9 mouse cellular contexts compared by ENCODE assay signal in the genomic region with DNA sequence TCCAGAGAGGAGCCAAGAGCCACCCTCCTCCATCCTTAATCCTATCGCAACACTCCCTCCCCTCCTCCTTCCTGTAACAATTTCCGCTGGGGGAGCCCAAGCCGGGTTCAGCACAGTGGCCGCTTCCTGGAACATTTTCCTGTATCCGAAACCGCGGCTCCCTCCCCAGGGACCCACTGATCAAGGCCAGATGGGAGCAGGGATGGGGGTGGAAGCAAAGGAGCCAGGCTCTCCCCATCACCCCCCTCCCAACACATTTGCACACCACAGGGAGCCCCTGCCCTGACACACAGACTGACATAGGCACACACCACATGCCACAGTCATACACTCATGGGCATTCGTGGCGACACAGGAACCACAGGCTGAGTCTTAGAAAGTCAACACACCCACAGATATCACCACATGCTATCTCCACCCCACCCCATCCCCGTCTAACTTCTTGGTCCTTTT. TPM values are rescaled to one million over a fixed set of nuclear protein-coding genes. Genes with fewer than 3 reads are reported as not detected.
DNase-seq lines count a peak whose midpoint lies in the region; ATAC-seq lines count a peak whose summit lies in the region.
"Had no signal": no experiment of that assay in that cellular context is flagged by ENCODE, and none has a peak within 500 bp of the region (broad histone marks: within the 10 kb centered on the region; RNA-seq: fewer than 3 reads in every experiment).

No protein-coding gene starts in this region.

- no peaks in the 10 kb centered on the region for H3K36me3 ChIP-seq in forebrain, embryonic 15.5 days
- no peaks in the 10 kb centered on the region for H3K36me3 ChIP-seq in hindbrain, embryonic 10.5 days
- no peaks in the 10 kb centered on the region for H3K36me3 ChIP-seq in limb, embryonic 12.5 days
- H3K36me3 ChIP-seq in midbrain, embryonic 10.5 days, result no peaks in the 10 kb centered on the region

- WGBS in forebrain, embryonic 15.5 days, result 8% methylated on average over 10 of the region's 10 CpGs
- 5% methylated on average over 10 of the region's 10 CpGs for WGBS in hindbrain, embryonic 10.5 days
- WGBS in limb, embryonic 12.5 days, result 2% methylated on average over 10 of the region's 10 CpGs
- 6% methylated on average over 10 of the region's 10 CpGs for WGBS in midbrain, embryonic 10.5 days

- H3K27me3 ChIP-seq in forebrain, embryonic 15.5 days, result peaks cover 9% of the 10 kb centered on the region; the same call in 1 of the 2 replicates
- H3K27me3 ChIP-seq in hindbrain, embryonic 10.5 days (ENCODE audit: insufficient read depth, poor library complexity, severe bottlenecking), result peaks cover 22% of the 10 kb centered on the region
- H3K27me3 ChIP-seq in limb, embryonic 12.5 days, result no peaks in the 10 kb centered on the region
- peaks cover 40% of the 10 kb centered on the region for H3K27me3 ChIP-seq in midbrain, embryonic 10.5 days (ENCODE audit: low read depth, poor library complexity, severe bottlenecking)

- H3K9me3 ChIP-seq in forebrain, embryonic 15.5 days, result no peaks in the 10 kb centered on the region
- H3K9me3 ChIP-seq in hindbrain, embryonic 10.5 days, result no peaks in the 10 kb centered on the region
- no peaks in the 10 kb centered on the region for H3K9me3 ChIP-seq in limb, embryonic 12.5 days
- H3K9me3 ChIP-seq in midbrain, embryonic 10.5 days (replicated peaks), result no peaks in the 10 kb centered on the region

- peak overlapping the region; percentile 99; the same call in 1 of the 2 replicates for H3K4me2 ChIP-seq in forebrain, embryonic 15.5 days (replicated peaks)
- H3K4me2 ChIP-seq in limb, embryonic 12.5 days, result peak overlapping the region; percentile 91

- H3K4me3 ChIP-seq in forebrain, embryonic 15.5 days, result 0 out of 2 replicates have a peak overlapping the region, but pooled peaks have one; percentile 65
- peak overlapping the region; percentile 80 for H3K4me3 ChIP-seq in hindbrain, embryonic 10.5 days
- peak overlapping the region; percentile 62 for H3K4me3 ChIP-seq in limb, embryonic 12.5 days (replicated peaks)
- H3K4me3 ChIP-seq in midbrain, embryonic 10.5 days, result peak overlapping the region; percentile 72

- H3K4me1 ChIP-seq in forebrain, embryonic 15.5 days, result peaks cover 18% of the 10 kb centered on the region
- peaks cover 30% of the 10 kb centered on the region for H3K4me1 ChIP-seq in hindbrain, embryonic 10.5 days (replicated peaks)
- peaks cover 24% of the 10 kb centered on the region for H3K4me1 ChIP-seq in limb, embryonic 12.5 days (replicated peaks)
- H3K4me1 ChIP-seq in midbrain, embryonic 10.5 days, result peaks cover 23% of the 10 kb centered on the region

- DNase-seq in urinary bladder, postnatal 14 days (ENCODE audit: low spot score), result peak; percentile 46
- no peak for DNase-seq in urinary bladder, postnatal 25 days (ENCODE audit: low spot score)
- DNase-seq in hindbrain, embryonic 10.5 days (ENCODE audit: low spot score), result peak; percentile 62
- peak; percentile 29 for DNase-seq in midbrain, embryonic 10.5 days (ENCODE audit: low spot score)
- DNase-seq in right cerebral cortex, postnatal 10 days (ENCODE audit: low spot score in 2 of 2), result no peak
- no peak for DNase-seq in cerebellum, postnatal 4 days (ENCODE audit: low spot score in 2 of 2)

- H3K27ac ChIP-seq in forebrain, embryonic 15.5 days (replicated peaks), result no peak overlapping the region
- peak overlapping the region; percentile 54; the same call in 1 of the 2 replicates for H3K27ac ChIP-seq in hindbrain, embryonic 10.5 days
- H3K27ac ChIP-seq in limb, embryonic 12.5 days, result peak overlapping the region; percentile 93
- 0 out of 2 replicates have a peak overlapping the region, but pooled peaks have one; percentile 7 for H3K27ac ChIP-seq in midbrain, embryonic 10.5 days (replicated peaks)

- H3K9ac ChIP-seq in forebrain, embryonic 15.5 days (replicated peaks), result no peak overlapping the region
- H3K9ac ChIP-seq in limb, embryonic 12.5 days (replicated peaks), result peak overlapping the region; percentile 19; the same call in 1 of the 2 replicates

- ATAC-seq in forebrain, embryonic 15.5 days (replicated peaks), result no peak
- ATAC-seq in limb, embryonic 12.5 days (ENCODE audit: insufficient number of reproducible peaks, insufficient read depth, low FRiP score, low TSS enrichment, low read depth), result no peak

RNA-seq across cellular contexts. Expression of a gene that starts 10.9 kb away (rescaled TPM):
- 0.36 and 0.40 TPM in 2 replicates for polyA plus RNA-seq in forebrain, embryonic 15.5 days (2015; fragmentation: Nextera tagmentation; extraction: Ambion mirVana)
- 1.0 and 1.2 TPM in 2 replicates for polyA plus RNA-seq in hindbrain, embryonic 10.5 days (2016; fragmentation: Nextera tagmentation; extraction: Ambion mirVana)
- 3.1 and 4.3 TPM in 2 replicates for polyA plus RNA-seq in limb, embryonic 12.5 days (2016; fragmentation: Nextera tagmentation; extraction: Ambion mirVana)
- polyA plus RNA-seq in midbrain, embryonic 10.5 days (2016; fragmentation: Nextera tagmentation; extraction: Ambion mirVana), result 0.59 and 0.66 TPM in 2 replicates
- polyA plus RNA-seq: spleen, adult 2 months had no signal

RNA-seq across cellular contexts. Expression of a gene that starts 27.3 kb away (rescaled TPM):
- polyA plus RNA-seq in forebrain, embryonic 15.5 days (2015; fragmentation: Nextera tagmentation; extraction: Ambion mirVana), result 42.6 and 44.9 TPM in 2 replicates
- 102 and 122 TPM in 2 replicates for polyA plus RNA-seq in hindbrain, embryonic 10.5 days (2016; fragmentation: Nextera tagmentation; extraction: Ambion mirVana)
- 95.6 and 99.6 TPM in 2 replicates for polyA plus RNA-seq in limb, embryonic 12.5 days (2016; fragmentation: Nextera tagmentation; extraction: Ambion mirVana)
- 115 and 128 TPM in 2 replicates for polyA plus RNA-seq in midbrain, embryonic 10.5 days (2016; fragmentation: Nextera tagmentation; extraction: Ambion mirVana)

RNA-seq across cellular contexts. Expression of a gene that starts 28.1 kb away (rescaled TPM):
- 5.4 and 5.6 TPM in 2 replicates for polyA plus RNA-seq in forebrain, embryonic 15.5 days (2015; fragmentation: Nextera tagmentation; extraction: Ambion mirVana)
- polyA plus RNA-seq in hindbrain, embryonic 10.5 days (2016; fragmentation: Nextera tagmentation; extraction: Ambion mirVana), result 6.1 and 9.3 TPM in 2 replicates
- 11.1 and 12.1 TPM in 2 replicates for polyA plus RNA-seq in limb, embryonic 12.5 days (2016; fragmentation: Nextera tagmentation; extraction: Ambion mirVana)
- polyA plus RNA-seq in midbrain, embryonic 10.5 days (2016; fragmentation: Nextera tagmentation; extraction: Ambion mirVana), result 7.9 and 8.9 TPM in 2 replicates

RNA-seq across cellular contexts. Expression of a gene that starts 46.3 kb away (rescaled TPM):
- polyA plus RNA-seq in forebrain, embryonic 15.5 days (2015; fragmentation: Nextera tagmentation; extraction: Ambion mirVana), result 98.2 and 108 TPM in 2 replicates
- polyA plus RNA-seq in hindbrain, embryonic 10.5 days (2016; fragmentation: Nextera tagmentation; extraction: Ambion mirVana), result 119 and 120 TPM in 2 replicates
- 117 and 120 TPM in 2 replicates for polyA plus RNA-seq in limb, embryonic 12.5 days (2016; fragmentation: Nextera tagmentation; extraction: Ambion mirVana)
- 125 and 134 TPM in 2 replicates for polyA plus RNA-seq in midbrain, embryonic 10.5 days (2016; fragmentation: Nextera tagmentation; extraction: Ambion mirVana)

RNA-seq across cellular contexts. Expression of a gene that starts 51.9 kb away (rescaled TPM):
- 467 and 474 TPM in 2 replicates for polyA plus RNA-seq in forebrain, embryonic 15.5 days (2015; fragmentation: Nextera tagmentation; extraction: Ambion mirVana)
- 331 and 368 TPM in 2 replicates for polyA plus RNA-seq in hindbrain, embryonic 10.5 days (2016; fragmentation: Nextera tagmentation; extraction: Ambion mirVana)
- polyA plus RNA-seq in limb, embryonic 12.5 days (2016; fragmentation: Nextera tagmentation; extraction: Ambion mirVana), result 431 and 445 TPM in 2 replicates
- polyA plus RNA-seq in midbrain, embryonic 10.5 days (2016; fragmentation: Nextera tagmentation; extraction: Ambion mirVana), result 335 and 345 TPM in 2 replicates

Comparison
In these comparisons a context has a peak if more than half of its experiments do, and no peak if none do; other contexts are left out.
1. DNase-seq: peak in urinary bladder, postnatal 14 days (single experiment), hindbrain, embryonic 10.5 days (single experiment) and midbrain, embryonic 10.5 days (single experiment); none in urinary bladder, postnatal 25 days (single experiment), right cerebral cortex, postnatal 10 days (0 of 2) and cerebellum, postnatal 4 days (0 of 2).
2. Peak in every context shown above with its lines, with median percentiles within 50 percentile points of each other: H3K4me3 ChIP-seq.